Mouse (Mus musculus): ENCODE measurements around the gene Rhbdl3.

Gene Rhbdl3

DNA sequence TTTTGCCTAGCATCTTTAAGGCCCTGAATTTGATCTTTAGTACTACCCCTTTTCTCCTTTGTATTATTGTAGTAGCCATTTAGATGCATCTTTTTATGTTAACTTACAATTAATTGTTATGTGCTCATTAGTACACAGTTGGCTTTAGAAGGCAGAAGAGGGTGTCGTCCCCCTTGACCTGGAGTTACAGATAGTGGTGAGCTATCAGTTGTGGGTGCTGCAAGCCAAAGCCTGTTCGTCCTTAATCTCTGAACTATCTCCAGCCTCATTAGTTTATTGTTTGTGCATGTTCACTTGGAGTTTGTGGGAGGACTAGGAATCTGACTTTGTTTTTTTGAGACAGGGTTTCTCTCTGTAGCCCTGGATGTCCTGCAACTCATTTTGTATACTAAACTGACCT lies 86.1 kb downstream of the Rhbdl3 start:
- DNase-seq (ENCODE audit: low spot score) = no peak

DNA sequence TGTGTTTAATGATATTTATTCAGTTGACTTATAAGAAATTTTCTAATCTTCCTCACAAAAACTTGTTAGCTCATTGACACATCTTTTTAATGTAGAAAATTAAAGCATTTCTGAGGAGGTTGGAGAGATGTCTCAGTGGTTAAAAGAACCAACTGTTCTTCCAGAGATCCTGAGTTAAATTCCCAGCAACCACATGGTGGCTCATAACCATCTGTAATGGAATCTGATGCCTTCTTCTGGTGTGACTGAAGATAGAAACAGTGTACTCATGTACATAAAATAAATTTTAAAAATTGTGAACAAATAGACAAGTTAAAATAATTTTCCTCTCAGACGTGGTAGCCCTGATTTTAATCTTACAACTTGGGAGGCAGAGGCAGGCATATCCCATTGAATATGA lies 89.2 kb downstream of the Rhbdl3 start:
- DNase-seq (ENCODE audit: low spot score) = no peak

DNA sequence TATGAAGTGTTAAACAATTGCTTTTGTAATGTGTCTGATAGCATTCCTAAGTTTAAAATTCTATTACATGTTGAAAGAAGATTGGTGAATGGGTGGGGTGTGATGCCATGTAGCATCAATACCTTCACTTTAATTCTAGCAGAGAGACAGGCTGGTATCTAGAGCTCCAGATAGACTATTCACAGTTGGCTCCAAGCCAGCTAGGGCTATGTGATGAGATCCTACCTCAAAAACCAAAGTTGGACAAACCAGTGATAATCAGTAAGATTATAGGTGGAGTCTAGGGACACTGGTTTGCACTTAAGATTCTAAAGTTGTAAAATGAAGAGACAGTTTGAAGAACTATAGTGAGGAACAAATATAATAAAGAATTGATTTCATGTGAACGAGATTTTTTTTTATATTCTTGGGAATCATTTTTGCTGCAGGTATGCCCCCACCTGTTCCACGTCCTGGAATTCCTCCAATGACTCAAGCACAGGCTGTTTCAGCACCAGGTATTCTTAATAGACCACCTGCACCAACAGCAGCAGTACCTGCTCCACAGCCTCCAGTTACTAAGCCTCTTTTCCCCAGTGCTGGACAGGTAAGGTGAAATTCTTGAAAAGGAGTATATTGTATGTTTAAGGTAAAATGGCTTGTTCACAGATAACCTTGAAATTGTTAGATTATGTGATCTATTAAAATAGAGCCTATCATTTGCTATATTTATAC lies 90.9 kb downstream of the Rhbdl3 start:
- no peak for DNase-seq (ENCODE audit: low spot score)

DNA sequence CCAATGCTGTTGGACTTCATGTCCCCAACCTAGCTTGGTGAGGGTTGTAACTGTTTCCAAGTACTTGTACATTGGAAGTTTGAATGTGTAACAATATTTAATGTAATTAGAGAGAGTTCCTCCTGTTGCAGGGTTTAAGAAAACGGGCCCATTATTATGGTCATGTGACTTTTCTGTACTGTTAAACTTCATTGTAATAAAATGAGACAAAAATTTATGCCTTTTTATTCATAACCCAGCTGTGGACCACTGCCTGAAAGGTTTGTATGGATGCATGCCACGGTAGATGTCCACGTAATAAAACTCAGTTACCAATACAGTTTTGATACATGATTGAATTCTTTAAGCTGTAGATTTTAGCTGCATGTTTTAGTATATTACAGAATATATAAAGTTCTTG lies 95.2 kb downstream of the Rhbdl3 start:
- DNase-seq (ENCODE audit: low spot score) = no peak

DNA sequence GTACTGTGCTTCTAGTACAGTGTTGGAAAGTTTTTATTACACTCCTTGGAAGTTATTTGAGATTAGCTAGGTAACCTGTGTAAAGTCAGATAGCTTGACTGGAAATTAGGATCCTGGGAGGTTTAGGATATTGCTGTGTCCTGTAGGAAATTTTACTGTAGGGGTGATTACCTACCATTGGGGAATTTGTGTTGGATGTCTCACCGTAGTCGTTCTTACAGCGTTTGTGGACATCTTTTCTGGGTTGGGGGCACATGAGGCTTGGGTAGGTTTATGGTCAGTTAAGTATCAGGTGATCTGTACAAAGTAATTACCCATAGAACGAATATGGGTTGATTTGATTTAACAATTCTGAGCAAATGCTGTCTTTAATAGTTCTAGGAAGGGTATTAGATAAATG lies 95.9 kb downstream of the Rhbdl3 start:
- DNase-seq (ENCODE audit: low spot score) = no peak

Measured in embryo, embryonic 10 days (tissue).